Mouse (Mus musculus): ENCODE measurements around the gene Kremen1. TPM values are rescaled to one million over a fixed set of nuclear protein-coding genes. Genes with fewer than 3 reads are reported as not detected.
A peak's percentile ranks its signal among the peaks of the same experiment; 100 is the strongest.

The Kremen1 gene
- total and polyA plus RNA-seq, 3 experiments = 5.0 to 11.8 (median 7.3) TPM

- dilution Hi-C loops (cut with MboI; ENCODE audit: extremely low pct_ligation_motif_present, extremely low pct_unique_long_range_greater_than_20kb, low sequenced_read_pairs) (no loop called here), in situ Hi-C loops (cut with MboI; ENCODE audit: low pct_ligation_motif_present, low pct_unique_long_range_greater_than_20kb, low sequenced_read_pairs) (no loop called here)
- H3K9me3 ChIP-seq (replicated peaks; ENCODE audit: low read length) = no peaks in the 10 kb centered on the region
- H3K27me3 ChIP-seq (replicated peaks) = no peaks in the 10 kb centered on the region
- H3K4me1 ChIP-seq (ENCODE audit: control insufficient read depth in 1 of 2, insufficient read depth in 2 of 2) = peaks cover 13 to 41% of the 10 kb centered on the region in 2 experiments
- H3K4me3 ChIP-seq (replicated peaks in 1 of 3; ENCODE audit: low read depth in 2 of 3, low read length in 2 of 3, poor library complexity in 1 of 3) = no peak overlapping the region
- DNase-seq (ENCODE audit: extremely low read depth) = no peak
- no peak overlapping the region for H3K9ac ChIP-seq (ENCODE audit: insufficient read depth, low read depth)
- no peak overlapping the region for H3K27ac ChIP-seq (ENCODE audit: insufficient read depth, low read depth)
- no peak overlapping the region for H3K4me2 ChIP-seq (ENCODE audit: insufficient read depth, low read depth, poor library complexity, severe bottlenecking)
- TF ChIP-seq ZKSCAN1 (IDR thresholded peaks at IDR 0.05; ENCODE audit: borderline replicate concordance, low read depth, low read length) (no peak), SIN3A (IDR thresholded peaks at IDR 0.05; ENCODE audit: low read length) (no peak), TCF12 (IDR thresholded peaks at IDR 0.05; ENCODE audit: low read depth, low read length) (no peak)
- H3K79me2 ChIP-seq (replicated peaks; ENCODE audit: control insufficient read depth, extremely low read depth, insufficient read depth, poor library complexity, severe bottlenecking) = no peaks in the 10 kb centered on the region
- H3K36me3 ChIP-seq (replicated peaks in 1 of 2; ENCODE audit: control insufficient read depth in 1 of 2, insufficient read depth in 1 of 2, low read length in 1 of 2) = no peaks in the 10 kb centered on the region
These were observed 8.6 kb upstream of the Kremen1 start for GRCm38 (mm10) chr11:5269846-5270461.

- H3K27ac ChIP-seq (ENCODE audit: insufficient read depth, low read depth) = no peak overlapping the region
- H3K9me3 ChIP-seq (replicated peaks; ENCODE audit: low read length) = no peaks in the 10 kb centered on the region
- peak; percentile 37 for DNase-seq (ENCODE audit: extremely low read depth)
- peak overlapping the region; percentile 37; the same call in 1 of the 2 replicates for H3K4me2 ChIP-seq (ENCODE audit: insufficient read depth, low read depth, poor library complexity, severe bottlenecking)
- in situ Hi-C loops (cut with MboI; ENCODE audit: low pct_ligation_motif_present, low pct_unique_long_range_greater_than_20kb, low sequenced_read_pairs) (no loop called here), dilution Hi-C loops (cut with MboI; ENCODE audit: extremely low pct_ligation_motif_present, extremely low pct_unique_long_range_greater_than_20kb, low sequenced_read_pairs) (no loop called here)
- H3K4me1 ChIP-seq (ENCODE audit: control insufficient read depth in 1 of 2, insufficient read depth in 2 of 2) = peaks cover 14 to 29% of the 10 kb centered on the region in 2 experiments
- peaks cover 3% of the 10 kb centered on the region for H3K27me3 ChIP-seq (replicated peaks)
- H3K79me2 ChIP-seq (replicated peaks; ENCODE audit: control insufficient read depth, extremely low read depth, insufficient read depth, poor library complexity, severe bottlenecking) = no peaks in the 10 kb centered on the region
- no peaks in the 10 kb centered on the region for H3K36me3 ChIP-seq (replicated peaks in 1 of 2; ENCODE audit: control insufficient read depth in 1 of 2, insufficient read depth in 1 of 2, low read length in 1 of 2)
- no peak overlapping the region for H3K4me3 ChIP-seq (replicated peaks in 1 of 3; ENCODE audit: low read depth in 2 of 3, low read length in 2 of 3, poor library complexity in 1 of 3)
- no peak overlapping the region for H3K9ac ChIP-seq (ENCODE audit: insufficient read depth, low read depth)
- TF ChIP-seq RAD21 (IDR thresholded peaks at IDR 0.05; ENCODE audit: low read depth, low read length) = no peak; the same call in 1 of the 2 replicates
- peak; percentile 70 for TF ChIP-seq RCOR1 (conservative IDR thresholded peaks at IDR 0.05; ENCODE audit: low read depth, low read length)
- TF ChIP-seq CHD2 (IDR thresholded peaks at IDR 0.05; ENCODE audit: low read length) = peak; percentile 90
- 0 out of 2 replicates have a peak, but pooled peaks have one; percentile 27 for TF ChIP-seq KAT2A (IDR thresholded peaks at IDR 0.05; ENCODE audit: insufficient replicate concordance, low read length)
- no peak for TF ChIP-seq TBP (conservative IDR thresholded peaks at IDR 0.05; ENCODE audit: low read depth, low read length)
- TF ChIP-seq POLR2AphosphoS2 (IDR thresholded peaks at IDR 0.05; ENCODE audit: low read depth, low read length) = no peak
- TF ChIP-seq ELF1 (IDR thresholded peaks at IDR 0.05; ENCODE audit: low read depth, low read length) = 0 out of 2 replicates have a peak, but pooled peaks have one; percentile 19
- TF ChIP-seq PAX5 (IDR thresholded peaks at IDR 0.05; ENCODE audit: low read length) = no peak
- TF ChIP-seq SIN3A (IDR thresholded peaks at IDR 0.05; ENCODE audit: low read length) = peak; percentile 73; the same call in 1 of the 2 replicates
- TF ChIP-seq HCFC1 (IDR thresholded peaks at IDR 0.05; ENCODE audit: low read depth, low read length) = peak; percentile 29; the same call in 1 of the 2 replicates
- no peak for TF ChIP-seq NRF1 (IDR thresholded peaks at IDR 0.05; ENCODE audit: low read depth, low read length)
- TF ChIP-seq EP300 (IDR thresholded peaks at IDR 0.05; ENCODE audit: low read length) = peak; percentile 74
- TF ChIP-seq JUN (IDR thresholded peaks at IDR 0.05; ENCODE audit: insufficient read depth, low read depth, low read length) = peak; percentile 70
- no peak for TF ChIP-seq ZKSCAN1 (IDR thresholded peaks at IDR 0.05; ENCODE audit: borderline replicate concordance, low read depth, low read length)
- no peak; the same call in 1 of the 2 replicates for TF ChIP-seq MAFK (IDR thresholded peaks at IDR 0.05; ENCODE audit: insufficient replicate concordance, low read length)
- no peak for TF ChIP-seq GABPA (IDR thresholded peaks at IDR 0.05; ENCODE audit: insufficient replicate concordance, low read depth, low read length)
- TF ChIP-seq TCF12 (IDR thresholded peaks at IDR 0.05; ENCODE audit: low read depth, low read length) = peak; percentile 80
- peak; percentile 95 for TF ChIP-seq ETS1 (conservative IDR thresholded peaks at IDR 0.05; ENCODE audit: low read depth, low read length)
- TF ChIP-seq SMC3 (IDR thresholded peaks at IDR 0.05; ENCODE audit: low read depth, low read length) = peak; percentile 8; the same call in 1 of the 2 replicates
- TF ChIP-seq ZNF384 (IDR thresholded peaks at IDR 0.05; ENCODE audit: low read depth, low read length) = 0 out of 2 replicates have a peak, but pooled peaks have one; percentile 15
- no peak for TF ChIP-seq UBTF (IDR thresholded peaks at IDR 0.05; ENCODE audit: low read depth, low read length)
- 0 out of 2 replicates have a peak, but pooled peaks have one; percentile 52 for TF ChIP-seq MAX (IDR thresholded peaks at IDR 0.05; ENCODE audit: low read length)
- no peak for TF ChIP-seq ZMIZ1 (IDR thresholded peaks at IDR 0.05; ENCODE audit: low read depth, low read length)
- peak; percentile 54 for TF ChIP-seq BHLHE40 (IDR thresholded peaks at IDR 0.05; ENCODE audit: low read depth, low read length)
- peak; percentile 77; the same call in 1 of the 2 replicates for TF ChIP-seq MAZ (IDR thresholded peaks at IDR 0.05; ENCODE audit: low read depth, low read length)
- no peak for TF ChIP-seq CTCF (conservative IDR thresholded peaks at IDR 0.05 in 1 of 2, IDR thresholded peaks at IDR 0.05 in 1 of 2; ENCODE audit: low read depth in 2 of 2, low read length in 2 of 2)
- 0 out of 2 replicates have a peak, but pooled peaks have one; percentile 42 for TF ChIP-seq JUND (conservative IDR thresholded peaks at IDR 0.05; ENCODE audit: low read depth, low read length)
- no peak for TF ChIP-seq CHD1 (IDR thresholded peaks at IDR 0.05; ENCODE audit: low read depth, low read length)
- no peak for TF ChIP-seq USF1 (IDR thresholded peaks at IDR 0.05; ENCODE audit: low read depth, low read length)
- TF ChIP-seq POLR2A (IDR thresholded peaks at IDR 0.05; ENCODE audit: low read depth, low read length) = no peak
- no peak for TF ChIP-seq MYC (IDR thresholded peaks at IDR 0.05; ENCODE audit: low read depth, low read length)
These were observed 4.4 kb upstream of the Kremen1 start for GRCm38 (mm10) chr11:5265764-5266163.

All from CH12.LX (cell line).